Mouse (Mus musculus): ENCODE data around the gene Gm42906. TPM values are rescaled to one million over a fixed set of nuclear protein-coding genes. Genes with fewer than 3 reads are reported as not detected.

The Gm42906 gene
- total and polyA plus RNA-seq, 3 experiments, result not detected

DNA sequence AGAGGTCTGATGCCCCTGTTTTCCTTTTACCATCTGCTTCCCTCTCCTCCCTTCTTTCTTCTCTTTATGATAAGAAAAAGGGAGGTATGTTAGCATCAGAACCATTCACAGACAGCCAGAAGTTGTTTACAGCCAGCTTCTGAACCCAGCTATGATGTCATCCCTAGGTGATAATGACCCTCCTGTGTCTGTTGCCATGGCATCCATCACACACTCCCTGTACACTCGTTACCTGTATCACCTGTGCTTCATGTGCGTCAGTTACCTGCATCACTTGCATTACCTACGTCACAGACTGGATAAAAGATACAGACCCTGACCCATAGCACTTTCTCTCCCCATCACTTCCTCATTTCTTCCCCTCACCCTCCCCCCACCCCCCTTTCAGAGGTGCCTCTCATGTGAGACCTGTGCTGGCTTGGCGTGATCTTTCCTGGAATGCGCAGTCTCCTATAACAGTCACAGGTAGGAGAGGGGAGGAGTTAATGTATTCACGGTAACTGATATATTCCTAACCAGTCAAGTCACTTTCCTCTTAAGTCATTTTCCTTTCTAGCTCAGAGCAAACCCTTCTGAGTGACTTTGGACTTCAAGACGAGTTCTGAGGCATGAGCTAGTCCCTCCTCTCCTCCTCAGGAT lies 27.9 kb downstream of the Gm42906 start:
- Histone ChIP-seq H3K4me1 (ENCODE audit: control insufficient read depth in 1 of 2, insufficient read depth in 2 of 2, low read length in 2 of 2) (no peaks in the 10 kb centered on the region), H3K36me3 (ENCODE audit: control insufficient read depth in 1 of 2, insufficient read depth in 2 of 2, low read length in 2 of 2) (no peaks in the 10 kb centered on the region), H3K27me3 (ENCODE audit: control insufficient read depth in 1 of 2, insufficient read depth in 2 of 2, low read length in 2 of 2) (no peaks in the 10 kb centered on the region), H3K79me2 (ENCODE audit: control insufficient read depth, insufficient read depth, low read length, poor library complexity) (no peaks in the 10 kb centered on the region), H3K4me3 (ENCODE audit: control insufficient read depth in 1 of 2, insufficient read depth in 1 of 2, low read depth in 2 of 2, low read length in 2 of 2) (no peak overlapping the region), H3K9me3 (replicated peaks; ENCODE audit: insufficient read depth, low read length) (no peaks in the 10 kb centered on the region), H3K9ac (ENCODE audit: control insufficient read depth, low read depth, low read length, poor library complexity, severe bottlenecking) (no peak overlapping the region), H3K27ac (ENCODE audit: control insufficient read depth, low read depth, low read length) (no peak overlapping the region)
- no peak for DNase-seq (ENCODE audit: low read depth, low spot score)
- no peak for TF ChIP-seq TAL1 (IDR thresholded peaks at IDR 0.05; ENCODE audit: low read length)
- no peak for TF ChIP-seq RAD21 (IDR thresholded peaks at IDR 0.05; ENCODE audit: low read depth, low read length)
- no peak for TF ChIP-seq EP300 (IDR thresholded peaks at IDR 0.05; ENCODE audit: low read depth in 1 of 2, low read length in 2 of 2)
- TF ChIP-seq SMC3 (IDR thresholded peaks at IDR 0.05; ENCODE audit: low read depth, low read length), result no peak

DNA sequence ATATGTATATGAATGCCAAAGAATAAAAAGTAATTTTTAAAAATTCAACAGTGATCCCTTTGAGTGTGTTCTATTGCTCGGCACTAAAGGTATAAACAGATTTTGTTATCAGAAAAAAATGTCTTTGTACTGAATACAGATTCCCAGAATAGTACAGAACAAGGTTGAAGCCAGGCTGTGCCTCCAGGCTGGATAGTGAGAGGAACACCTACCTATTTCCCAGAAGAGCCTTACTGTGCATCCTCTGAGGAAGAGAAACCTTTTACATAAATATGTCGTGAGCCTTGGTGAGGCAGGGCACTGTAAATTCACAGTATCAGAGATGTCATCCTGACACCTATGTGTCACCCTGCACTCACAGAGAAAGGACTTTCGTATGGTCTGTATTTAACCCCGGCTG lies 31.8 kb downstream of the Gm42906 start:
- Histone ChIP-seq H3K27ac (ENCODE audit: control insufficient read depth, low read depth, low read length) (no peak overlapping the region), H3K4me3 (ENCODE audit: control insufficient read depth in 1 of 2, insufficient read depth in 1 of 2, low read depth in 2 of 2, low read length in 2 of 2) (no peak overlapping the region), H3K36me3 (ENCODE audit: control insufficient read depth in 1 of 2, insufficient read depth in 2 of 2, low read length in 2 of 2) (no peaks in the 10 kb centered on the region), H3K27me3 (ENCODE audit: control insufficient read depth in 1 of 2, insufficient read depth in 2 of 2, low read length in 2 of 2) (no peaks in the 10 kb centered on the region), H3K9me3 (replicated peaks; ENCODE audit: insufficient read depth, low read length) (no peaks in the 10 kb centered on the region), H3K9ac (ENCODE audit: control insufficient read depth, low read depth, low read length, poor library complexity, severe bottlenecking) (no peak overlapping the region), H3K4me1 (ENCODE audit: control insufficient read depth in 1 of 2, insufficient read depth in 2 of 2, low read length in 2 of 2) (no peaks in the 10 kb centered on the region), H3K79me2 (ENCODE audit: control insufficient read depth, insufficient read depth, low read length, poor library complexity) (no peaks in the 10 kb centered on the region)
- no peak for DNase-seq (ENCODE audit: low read depth, low spot score)
- TF ChIP-seq POLR2AphosphoS5 (IDR thresholded peaks at IDR 0.05; ENCODE audit: borderline replicate concordance, low read depth, low read length) (no peak), MAFK (IDR thresholded peaks at IDR 0.05; ENCODE audit: borderline replicate concordance, low read depth, low read length) (no peak), NELFE (IDR thresholded peaks at IDR 0.05; ENCODE audit: low read depth, low read length) (no peak), JUND (IDR thresholded peaks at IDR 0.05; ENCODE audit: low read depth, low read length) (no peak), GATA1 (IDR thresholded peaks at IDR 0.05; ENCODE audit: low read depth, low read length) (no peak), CHD1 (IDR thresholded peaks at IDR 0.05; ENCODE audit: low read depth, low read length) (no peak), TAL1 (IDR thresholded peaks at IDR 0.05; ENCODE audit: low read length) (no peak), CHD2 (IDR thresholded peaks at IDR 0.05; ENCODE audit: low read length) (no peak), GABPA (IDR thresholded peaks at IDR 0.05; ENCODE audit: low read depth, low read length) (no peak), USF1 (IDR thresholded peaks at IDR 0.05; ENCODE audit: low read depth, low read length) (no peak), SMC3 (IDR thresholded peaks at IDR 0.05; ENCODE audit: low read depth, low read length) (no peak), ZNF384 (IDR thresholded peaks at IDR 0.05; ENCODE audit: low read depth, low read length) (no peak), ZC3H11A (IDR thresholded peaks at IDR 0.05; ENCODE audit: low read depth, low read length) (no peak), RCOR1 (IDR thresholded peaks at IDR 0.05; ENCODE audit: low read depth, low read length) (no peak), ELF1 (IDR thresholded peaks at IDR 0.05; ENCODE audit: low read depth, low read length) (no peak)

Measured in MEL (cell line).